Mouse (Mus musculus) intestine, embryonic 14.5 days (tissue): ENCODE measurements at regions not wholly inside any gene's neighbourhood (a gene's known extent, or its start where the extent isn't known, plus 50 kb on each side); places are given as distances from the start of the nearest gene placed in this dataset.

ENCODE experiments used
- ATAC-seq: fragments of 200-750 bp; cut with Nextera tagmentation; replicated peaks from 2 replicates; pipeline ENCODE4 v1.8.0; 2017; ENCODE audit warnings: low read depth, moderate number of reproducible peaks, moderate TSS enrichment, moderate library complexity; ENCODE audit not compliant: low FRiP score, low TSS enrichment
- DNase-seq: peaks from one replicate; pipeline ENCODE4 v3.0.0-alpha.2; 2018; ENCODE audit warnings: low spot score
- H3K27ac ChIP-seq: fragments of 300-500 bp; sonication (generic); 2 replicates; pipeline ENCODE4 v1.5.1; 2014; ENCODE audit warnings: low read depth, mild to moderate bottlenecking, control low read depth
- H3K27me3 ChIP-seq: fragments of 300-500 bp; sonication (generic); replicated peaks from 2 replicates; pipeline ENCODE4 v1.6.1; 2014; ENCODE audit warnings: low read length, control low read depth; ENCODE audit not compliant: control insufficient read depth, insufficient read depth
- H3K36me3 ChIP-seq: fragments of 300-500 bp; sonication (generic); 2 replicates; pipeline ENCODE4 v1.6.1; 2014; ENCODE audit warnings: low read length, control low read depth; ENCODE audit not compliant: control insufficient read depth, insufficient read depth
- H3K4me1 ChIP-seq: fragments of 300-500 bp; sonication (generic); replicated peaks from 2 replicates; pipeline ENCODE4 v1.6.1; 2014; ENCODE audit warnings: low read length, control low read depth, mixed read lengths; ENCODE audit not compliant: control insufficient read depth, insufficient read depth
- H3K4me2 ChIP-seq: fragments of 300-500 bp; sonication (generic); 2 replicates; pipeline ENCODE4 v1.6.1; 2014; ENCODE audit warnings: low read length
- H3K4me3 ChIP-seq: fragments of 300-500 bp; sonication (generic); 2 replicates; pipeline ENCODE4 v1.5.1; 2014; ENCODE audit warnings: low read depth, low read length, control low read depth, mixed read lengths
- H3K9ac ChIP-seq: fragments of 300-500 bp; sonication (generic); 2 replicates; pipeline ENCODE4 v1.6.1; 2014; ENCODE audit warnings: mild to moderate bottlenecking, low read length
- H3K9me3 ChIP-seq: fragments of 300-500 bp; sonication (generic); 2 replicates; pipeline ENCODE4 v1.6.1; 2016; ENCODE audit warnings: low read length, control low read depth; ENCODE audit not compliant: control insufficient read depth
- WGBS: fragments of 180-500 bp; shearing (Covaris S2); extraction: QIAGEN DNeasy Blood & Tissue Kit; methylation state at CpG from one replicate; pipeline ENCODE4 v1.1.7; 2014; 5-methylcytosine and 5-hydroxymethylcytosine counted together

GRCm38 (mm10) chr15:62163203-62163602 lies 1240.4 kb upstream of the A1bg start:
- no peak overlapping the region for H3K4me2 ChIP-seq
- no peak overlapping the region for H3K4me3 ChIP-seq
- no peak overlapping the region for H3K9ac ChIP-seq
- H3K36me3 ChIP-seq: no peaks in the 10 kb centered on the region
- no peaks in the 10 kb centered on the region for H3K9me3 ChIP-seq
- WGBS: 86% methylated on average over 5 of the region's 5 CpGs
- DNase-seq: no peak
- no peaks in the 10 kb centered on the region for H3K4me1 ChIP-seq
- no peak overlapping the region for H3K27ac ChIP-seq
- no peaks in the 10 kb centered on the region for H3K27me3 ChIP-seq
- no peak for ATAC-seq

GRCm38 (mm10) chr15:62162648-62163194 lies 1239.9 kb upstream of the A1bg start:
- H3K4me2 ChIP-seq: no peak overlapping the region
- DNase-seq (no peak), ATAC-seq (no peak)
- 80% methylated on average over 4 of the region's 4 CpGs for WGBS
- H3K27me3 ChIP-seq: no peaks in the 10 kb centered on the region
- H3K9ac ChIP-seq: no peak overlapping the region
- no peak overlapping the region for H3K4me3 ChIP-seq
- no peaks in the 10 kb centered on the region for H3K36me3 ChIP-seq
- H3K9me3 ChIP-seq: no peaks in the 10 kb centered on the region
- H3K27ac ChIP-seq: no peak overlapping the region
- no peaks in the 10 kb centered on the region for H3K4me1 ChIP-seq

- H3K27ac ChIP-seq: no peak overlapping the region
These were observed 1239.3 kb upstream of the A1bg start for GRCm38 (mm10) chr15:62161975-62162647.

GRCm38 (mm10) chr15:62161061-62161460 lies 1238.2 kb upstream of the A1bg start:
- no peak for ATAC-seq
- H3K4me2 ChIP-seq: no peak overlapping the region
- no peak overlapping the region for H3K4me3 ChIP-seq
- no peaks in the 10 kb centered on the region for H3K36me3 ChIP-seq
- no peak overlapping the region for H3K9ac ChIP-seq
- no peaks in the 10 kb centered on the region for H3K27me3 ChIP-seq
- 83% methylated on average over 8 of the region's 8 CpGs for WGBS
- H3K27ac ChIP-seq: no peak overlapping the region
- no peak for DNase-seq
- H3K9me3 ChIP-seq: no peaks in the 10 kb centered on the region
- no peaks in the 10 kb centered on the region for H3K4me1 ChIP-seq

More at GRCm38 (mm10) chr15:62161975-62162647, 1239.3 kb upstream of the A1bg start:
- Histone ChIP-seq H3K9me3 (no peaks in the 10 kb centered on the region), H3K4me2 (no peak overlapping the region), H3K4me3 (no peak overlapping the region), H3K4me1 (no peaks in the 10 kb centered on the region), H3K36me3 (no peaks in the 10 kb centered on the region), H3K9ac (no peak overlapping the region), H3K27me3 (no peaks in the 10 kb centered on the region)
- ATAC-seq (no peak), DNase-seq (no peak)
- WGBS: 68% methylated on average over 8 of the region's 8 CpGs

- H3K9me3 ChIP-seq: no peaks in the 10 kb centered on the region
- DNase-seq (no peak), ATAC-seq (no peak)
- H3K4me3 ChIP-seq: no peak overlapping the region
- H3K27ac ChIP-seq: no peak overlapping the region
- no peaks in the 10 kb centered on the region for H3K27me3 ChIP-seq
- no peak overlapping the region for H3K9ac ChIP-seq
- H3K4me2 ChIP-seq: no peak overlapping the region
- H3K4me1 ChIP-seq: no peaks in the 10 kb centered on the region
- H3K36me3 ChIP-seq: no peaks in the 10 kb centered on the region
- WGBS: 71% methylated on average over 8 of the region's 8 CpGs
These were observed 1236.3 kb upstream of the A1bg start for GRCm38 (mm10) chr15:62158875-62159675.

- Histone ChIP-seq H3K9me3 (no peaks in the 10 kb centered on the region), H3K27ac (no peak overlapping the region), H3K36me3 (no peaks in the 10 kb centered on the region), H3K4me3 (no peak overlapping the region), H3K4me2 (no peak overlapping the region), H3K9ac (no peak overlapping the region), H3K4me1 (no peaks in the 10 kb centered on the region), H3K27me3 (no peaks in the 10 kb centered on the region)
- 90% methylated on average over 7 of the region's 7 CpGs for WGBS
- ATAC-seq (no peak), DNase-seq (no peak)
These were observed 1234.6 kb upstream of the A1bg start for GRCm38 (mm10) chr15:62157200-62158033.

GRCm38 (mm10) chr15:62153222-62153621 lies 1230.4 kb upstream of the A1bg start:
- Histone ChIP-seq H3K4me3 (no peak overlapping the region), H3K27ac (no peak overlapping the region), H3K4me1 (no peaks in the 10 kb centered on the region), H3K4me2 (no peak overlapping the region), H3K36me3 (no peaks in the 10 kb centered on the region), H3K9ac (no peak overlapping the region), H3K27me3 (no peaks in the 10 kb centered on the region), H3K9me3 (no peaks in the 10 kb centered on the region)
- ATAC-seq: no peak
- WGBS: 49% methylated on average over 9 of the region's 9 CpGs
- no peak for DNase-seq

GRCm38 (mm10) chr15:62152133-62152532 lies 1229.3 kb upstream of the A1bg start:
- ATAC-seq (no peak), DNase-seq (no peak)
- Histone ChIP-seq H3K9ac (no peak overlapping the region), H3K36me3 (no peaks in the 10 kb centered on the region), H3K27me3 (no peaks in the 10 kb centered on the region), H3K4me3 (no peak overlapping the region), H3K27ac (no peak overlapping the region), H3K4me2 (no peak overlapping the region), H3K9me3 (no peaks in the 10 kb centered on the region), H3K4me1 (0 out of 2 replicates have a peak, but pooled peaks cover 2% of the 10 kb centered on the region)
- WGBS: 92% methylated on average over 2 of the region's 2 CpGs
